Mouse (Mus musculus) stomach, embryonic 16.5 days (tissue): Measurements from ENCODE around the gene Nfu1. TPM values are rescaled to one million over a fixed set of nuclear protein-coding genes. Genes with fewer than 3 reads are reported as not detected.

Experiments
- ATAC-seq: fragments of 200-750 bp; cut with Nextera tagmentation; 2 replicates; pipeline ENCODE4 v1.8.0; 2017; ENCODE audit warnings: moderate number of reproducible peaks, moderate TSS enrichment; ENCODE audit not compliant: insufficient read depth, low FRiP score
- H3K27ac ChIP-seq: fragments of 300-500 bp; sonication (generic); 2 replicates; pipeline ENCODE4 v1.5.1; 2014; ENCODE audit warnings: low read length
- H3K27me3 ChIP-seq: fragments of 300-500 bp; sonication (generic); 2 replicates; pipeline ENCODE4 v1.6.1; 2014; ENCODE audit warnings: low read length, control low read depth, mixed read lengths; ENCODE audit not compliant: control insufficient read depth, insufficient read depth
- H3K36me3 ChIP-seq: fragments of 300-500 bp; sonication (generic); 2 replicates; pipeline ENCODE4 v1.6.1; 2014; ENCODE audit warnings: low read length; ENCODE audit not compliant: control insufficient read depth, insufficient read depth
- H3K4me1 ChIP-seq: fragments of 300-500 bp; sonication (generic); 2 replicates; pipeline ENCODE4 v1.6.1; 2014; ENCODE audit warnings: low read length, control low read depth, mixed read lengths; ENCODE audit not compliant: control insufficient read depth, insufficient read depth
- H3K4me2 ChIP-seq: fragments of 300-500 bp; sonication (generic); 2 replicates; pipeline ENCODE4 v1.6.1; 2014; ENCODE audit warnings: low read depth, low read length, mixed read lengths
- H3K4me3 ChIP-seq: fragments of 300-500 bp; sonication (generic); replicated peaks from 2 replicates; pipeline ENCODE4 v1.5.1; 2014; ENCODE audit warnings: mild to moderate bottlenecking, low read length
- H3K9ac ChIP-seq: fragments of 300-500 bp; sonication (generic); 2 replicates; pipeline ENCODE4 v1.6.1; 2014; ENCODE audit warnings: low read length
- H3K9me3 ChIP-seq: fragments of 300-500 bp; sonication (generic); replicated peaks from 2 replicates; pipeline ENCODE4 v1.6.1; 2016; ENCODE audit warnings: low read length, control low read depth; ENCODE audit not compliant: control insufficient read depth
- WGBS: fragments of 180-500 bp; shearing (Covaris S2); extraction: QIAGEN DNeasy Blood & Tissue Kit; methylation state at CpG from one replicate; pipeline ENCODE4 v1.1.7; 2014; 5-methylcytosine and 5-hydroxymethylcytosine counted together
- polyA plus RNA-seq: library from polyadenylated mRNA; unstranded; fragments of >200 nt; fragmentation: Nextera tagmentation; extraction: Ambion mirVana; gene quantifications from 2 replicates; pipeline ENCODE4 v1.2.1, GENCODE M21; 2015

Gene Nfu1
- polyA plus RNA-seq, result 94.6 and 96.8 TPM in 2 replicates

GRCm38 (mm10) chr6:87008887-87009286, at the start of gene Nfu1:
TSS of gene Nfu1 (plus strand) at chr6:87009236.
- H3K36me3 ChIP-seq, result no peaks in the 10 kb centered on the region
- peak within 1 kb of the TSS; percentile 84 for H3K4me3 ChIP-seq
- H3K9ac ChIP-seq, result peak within 1 kb of the TSS; percentile 87
- H3K9me3 ChIP-seq, result no peaks in the 10 kb centered on the region
- H3K4me2 ChIP-seq, result peak within 1 kb of the TSS; percentile 64
- WGBS, result 84% methylated on average over 6 of the region's 6 CpGs
- ATAC-seq, result no peak
- peak within 1 kb of the TSS; percentile 86 for H3K27ac ChIP-seq
- peaks cover 9% of the 10 kb centered on the region for H3K4me1 ChIP-seq
- no peaks in the 10 kb centered on the region for H3K27me3 ChIP-seq

GRCm38 (mm10) chr6:86963987-86964685, 44.9 kb upstream of the Nfu1 start:
- Histone ChIP-seq H3K27me3 (no peaks in the 10 kb centered on the region), H3K9ac (no peak overlapping the region), H3K4me2 (no peak overlapping the region), H3K27ac (no peak overlapping the region), H3K4me1 (no peaks in the 10 kb centered on the region), H3K36me3 (peaks cover 18% of the 10 kb centered on the region), H3K9me3 (no peaks in the 10 kb centered on the region), H3K4me3 (no peak overlapping the region)
- no peak for ATAC-seq
- WGBS, result 87% methylated on average over 7 of the region's 7 CpGs

- Histone ChIP-seq H3K36me3 (peaks cover 12% of the 10 kb centered on the region; the same call in 1 of the 2 replicates), H3K27me3 (no peaks in the 10 kb centered on the region), H3K9ac (no peak overlapping the region), H3K4me2 (no peak overlapping the region), H3K4me3 (no peak overlapping the region), H3K4me1 (no peaks in the 10 kb centered on the region), H3K27ac (no peak overlapping the region), H3K9me3 (no peaks in the 10 kb centered on the region)
- WGBS, result 82% methylated on average over 2 of the region's 2 CpGs
- no peak for ATAC-seq
Observed at GRCm38 (mm10) chr6:86967166-86967565, 41.9 kb upstream of the Nfu1 start.

- Histone ChIP-seq H3K27ac (no peak overlapping the region), H3K4me2 (no peak overlapping the region), H3K27me3 (no peaks in the 10 kb centered on the region), H3K9me3 (no peaks in the 10 kb centered on the region), H3K9ac (no peak overlapping the region), H3K36me3 (peaks cover 11% of the 10 kb centered on the region), H3K4me3 (no peak overlapping the region), H3K4me1 (no peaks in the 10 kb centered on the region)
- no peak for ATAC-seq
- WGBS, result 90% methylated on average over 4 of the region's 4 CpGs
Observed at GRCm38 (mm10) chr6:86973956-86974355, 35.1 kb upstream of the Nfu1 start.

- H3K9ac ChIP-seq, result no peak overlapping the region
- H3K27ac ChIP-seq, result peak overlapping the region; percentile 44; the same call in 1 of the 2 replicates
- H3K27me3 ChIP-seq, result no peaks in the 10 kb centered on the region
- no peak for ATAC-seq
- peaks cover 4% of the 10 kb centered on the region; the same call in 1 of the 2 replicates for H3K36me3 ChIP-seq
- no peak overlapping the region for H3K4me3 ChIP-seq
- no peaks in the 10 kb centered on the region for H3K9me3 ChIP-seq
- WGBS, result 63% methylated on average over 8 of the region's 8 CpGs
- H3K4me2 ChIP-seq, result no peak overlapping the region
- H3K4me1 ChIP-seq, result no peaks in the 10 kb centered on the region
Observed at GRCm38 (mm10) chr6:86978156-86978908, 30.7 kb upstream of the Nfu1 start.

GRCm38 (mm10) chr6:86978909-86979265, 30.1 kb upstream of the Nfu1 start:
- Histone ChIP-seq H3K36me3 (peaks cover 4% of the 10 kb centered on the region; the same call in 1 of the 2 replicates), H3K4me2 (no peak overlapping the region), H3K27ac (peak overlapping the region; percentile 44; the same call in 1 of the 2 replicates), H3K9ac (no peak overlapping the region), H3K4me1 (no peaks in the 10 kb centered on the region), H3K9me3 (no peaks in the 10 kb centered on the region), H3K27me3 (no peaks in the 10 kb centered on the region), H3K4me3 (no peak overlapping the region)
- 42% methylated on average over 6 of the region's 6 CpGs for WGBS
- ATAC-seq, result no peak

GRCm38 (mm10) chr6:86981206-86981605, 27.8 kb upstream of the Nfu1 start:
- Histone ChIP-seq H3K4me3 (no peak overlapping the region), H3K27me3 (no peaks in the 10 kb centered on the region), H3K4me2 (no peak overlapping the region), H3K9me3 (no peaks in the 10 kb centered on the region), H3K36me3 (peaks cover 4% of the 10 kb centered on the region; the same call in 1 of the 2 replicates), H3K27ac (no peak overlapping the region), H3K4me1 (no peaks in the 10 kb centered on the region), H3K9ac (no peak overlapping the region)
- no peak for ATAC-seq
- 85% methylated on average over 2 of the region's 2 CpGs for WGBS

- H3K36me3 ChIP-seq, result no peaks in the 10 kb centered on the region
- H3K4me3 ChIP-seq, result no peak overlapping the region
- WGBS, result 81% methylated on average over 8 of the region's 8 CpGs
- H3K27ac ChIP-seq, result no peak overlapping the region
- no peaks in the 10 kb centered on the region for H3K9me3 ChIP-seq
- no peak overlapping the region for H3K9ac ChIP-seq
- no peaks in the 10 kb centered on the region for H3K27me3 ChIP-seq
- H3K4me2 ChIP-seq, result no peak overlapping the region
- no peaks in the 10 kb centered on the region for H3K4me1 ChIP-seq
- ATAC-seq, result no peak
Observed at GRCm38 (mm10) chr6:86985314-86986106, 23.5 kb upstream of the Nfu1 start.

- WGBS, result 80% methylated on average over 6 of the region's 6 CpGs
- no peak overlapping the region for H3K4me2 ChIP-seq
- no peak overlapping the region for H3K9ac ChIP-seq
- H3K4me3 ChIP-seq, result no peak overlapping the region
- H3K27me3 ChIP-seq, result no peaks in the 10 kb centered on the region
- no peak overlapping the region for H3K27ac ChIP-seq
- no peaks in the 10 kb centered on the region for H3K36me3 ChIP-seq
- H3K4me1 ChIP-seq, result no peaks in the 10 kb centered on the region
- H3K9me3 ChIP-seq, result no peaks in the 10 kb centered on the region
- no peak for ATAC-seq
Observed at GRCm38 (mm10) chr6:86989576-86989975, 19.5 kb upstream of the Nfu1 start.
